Mouse (Mus musculus) hindlimb bud, embryonic 11.5 days (tissue): ENCODE data around the gene Cpne6.

Experiments
- DNase-seq: peaks from one replicate; pipeline ENCODE4 v3.0.0-alpha.2; 2012; ENCODE audit warnings: low read depth, low spot score; ENCODE audit errors: extremely low spot score

Cpne6 gene

GRCm38 (mm10) chr14:55496761-55497448 lies 13.3 kb upstream of the Cpne6 start:
- no peak for DNase-seq

GRCm38 (mm10) chr14:55497449-55497821 lies 12.8 kb upstream of the Cpne6 start:
- DNase-seq: peak; percentile 78

- DNase-seq: no peak
Measured at GRCm38 (mm10) chr14:55505612-55506011, 4.6 kb upstream of the Cpne6 start.

- DNase-seq: no peak
Measured at GRCm38 (mm10) chr14:55507801-55508200, 2.4 kb upstream of the Cpne6 start.

GRCm38 (mm10) chr14:55509540-55509939 lies 705 bp upstream of the Cpne6 start:
- DNase-seq: no peak

- DNase-seq: no peak
Measured at GRCm38 (mm10) chr14:55511037-55511436, 792 bp downstream of the Cpne6 start.

GRCm38 (mm10) chr14:55513927-55514326 lies 3.7 kb downstream of the Cpne6 start:
- no peak for DNase-seq

GRCm38 (mm10) chr14:55515846-55516245 lies 5.6 kb downstream of the Cpne6 start:
- no peak for DNase-seq

GRCm38 (mm10) chr14:55518897-55519296 lies 8.7 kb downstream of the Cpne6 start:
- DNase-seq: no peak

- no peak for DNase-seq
Measured at GRCm38 (mm10) chr14:55519604-55520003, 9.4 kb downstream of the Cpne6 start.

- no peak for DNase-seq
Measured at GRCm38 (mm10) chr14:55520451-55521361, 10.5 kb downstream of the Cpne6 start.

GRCm38 (mm10) chr14:55524062-55524461 lies 13.8 kb downstream of the Cpne6 start:
- no peak for DNase-seq

- DNase-seq: no peak
Measured at GRCm38 (mm10) chr14:55524785-55525184, 14.5 kb downstream of the Cpne6 start, which contains the start of gene Nrl. Gene Nrl (minus strand): TSS chr14:55524981.

- DNase-seq: no peak
Measured at GRCm38 (mm10) chr14:55526674-55527073, 16.4 kb downstream of the Cpne6 start.

- DNase-seq: no peak
Measured at GRCm38 (mm10) chr14:55527940-55528339, 17.7 kb downstream of the Cpne6 start.

- DNase-seq: no peak
Measured at GRCm38 (mm10) chr14:55536116-55536745, 26.0 kb downstream of the Cpne6 start.

- DNase-seq: no peak
Measured at GRCm38 (mm10) chr14:55540067-55540786, 30.0 kb downstream of the Cpne6 start, which contains the start of gene Pck2. Gene Pck2 (plus strand): TSS chr14:55540266.

- DNase-seq: no peak
Measured at GRCm38 (mm10) chr14:55540787-55541321, 30.6 kb downstream of the Cpne6 start.

GRCm38 (mm10) chr14:55542268-55542667 lies 32.0 kb downstream of the Cpne6 start:
- no peak for DNase-seq

- DNase-seq: no peak
Measured at GRCm38 (mm10) chr14:55544334-55544733, 34.1 kb downstream of the Cpne6 start.

GRCm38 (mm10) chr14:55550191-55550590 lies 39.9 kb downstream of the Cpne6 start:
- DNase-seq: no peak
